Mouse (Mus musculus): Measurements from ENCODE around the gene Hunk. TPM values are rescaled to one million over a fixed set of nuclear protein-coding genes. Genes with fewer than 3 reads are reported as not detected.

Gene Hunk
- polyA plus RNA-seq, 1 experiment from 2014 or later: 10.6 TPM

DNA sequence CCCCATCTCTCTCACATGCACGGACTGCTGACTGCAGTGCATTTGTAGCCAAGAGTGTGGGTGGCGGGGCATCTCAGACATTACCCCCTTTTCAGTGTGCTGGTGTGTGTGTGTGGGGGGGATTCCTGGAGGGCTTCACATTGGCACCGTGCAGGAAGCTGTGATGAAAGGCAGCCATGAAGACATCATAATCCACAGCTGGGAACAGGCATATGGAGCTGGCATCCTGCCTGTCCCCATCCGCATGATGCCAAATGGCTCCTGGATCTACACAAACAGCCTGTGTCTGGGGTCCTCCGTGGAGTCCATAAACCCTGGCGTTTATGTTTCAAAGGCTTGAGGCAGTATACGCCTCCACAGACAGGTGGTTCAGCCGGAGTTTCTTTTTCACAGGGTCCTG lies 132.4 kb downstream of the Hunk start:
- H3K27me3 ChIP-seq (replicated peaks; ENCODE audit: control insufficient read depth, insufficient read depth, low read length): no peaks in the 10 kb centered on the region
- H3K27ac ChIP-seq (ENCODE audit: low read depth, low read length): peak overlapping the region; percentile 39; the same call in 1 of the 2 replicates
- H3K9ac ChIP-seq (ENCODE audit: low read length): no peak overlapping the region
- no peak overlapping the region for H3K4me2 ChIP-seq (ENCODE audit: low read length)
- H3K9me3 ChIP-seq (replicated peaks; ENCODE audit: control insufficient read depth, low read length): no peaks in the 10 kb centered on the region
- 47% methylated on average over 8 of the region's 8 CpGs for WGBS
- H3K4me1 ChIP-seq (ENCODE audit: control insufficient read depth, insufficient read depth, low read length): peaks cover 18% of the 10 kb centered on the region
- peak; percentile 83 for DNase-seq (ENCODE audit: low spot score)
- no peaks in the 10 kb centered on the region for H3K36me3 ChIP-seq (ENCODE audit: control insufficient read depth, insufficient read depth, low read length)
- ATAC-seq: peak; percentile 65
- no peak overlapping the region for H3K4me3 ChIP-seq (ENCODE audit: low read depth, low read length)

DNA sequence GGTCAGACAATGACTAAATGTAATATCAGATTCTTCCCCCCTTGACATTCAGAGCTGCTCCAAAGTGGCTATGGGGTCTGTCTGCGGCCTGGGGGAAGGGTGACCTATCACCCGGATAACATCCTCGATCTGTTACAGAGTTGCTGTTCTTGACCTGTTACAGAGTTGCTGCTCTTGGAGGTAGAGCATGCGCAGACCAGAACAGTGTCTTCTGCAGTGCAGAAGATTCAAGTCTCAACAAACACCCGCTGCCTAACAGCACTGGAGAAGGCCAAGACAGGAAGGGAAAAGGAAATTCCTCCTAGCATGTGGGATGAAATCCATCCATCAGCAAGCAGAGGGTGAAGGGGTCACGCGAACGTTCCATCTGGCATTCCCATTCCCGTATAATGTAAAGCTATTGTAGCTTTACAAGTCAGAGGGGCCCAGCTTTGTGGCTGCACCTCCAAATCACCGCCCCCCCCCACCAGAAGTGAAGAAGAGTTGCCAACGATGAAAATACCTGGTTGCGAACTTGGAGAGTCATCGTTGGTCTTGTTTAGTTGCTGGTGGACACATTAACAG lies 133.0 kb downstream of the Hunk start:
- no peak for ATAC-seq
- Histone ChIP-seq H3K9me3 (replicated peaks; ENCODE audit: control insufficient read depth, low read length) (no peaks in the 10 kb centered on the region), H3K4me2 (ENCODE audit: low read length) (no peak overlapping the region), H3K4me1 (ENCODE audit: control insufficient read depth, insufficient read depth, low read length) (peaks cover 18% of the 10 kb centered on the region), H3K27ac (ENCODE audit: low read depth, low read length) (no peak overlapping the region), H3K9ac (ENCODE audit: low read length) (no peak overlapping the region), H3K27me3 (replicated peaks; ENCODE audit: control insufficient read depth, insufficient read depth, low read length) (no peaks in the 10 kb centered on the region), H3K36me3 (ENCODE audit: control insufficient read depth, insufficient read depth, low read length) (no peaks in the 10 kb centered on the region), H3K4me3 (ENCODE audit: low read depth, low read length) (no peak overlapping the region)
- 96% methylated on average over 13 of the region's 13 CpGs for WGBS
- no peak for DNase-seq (ENCODE audit: low spot score)

DNA sequence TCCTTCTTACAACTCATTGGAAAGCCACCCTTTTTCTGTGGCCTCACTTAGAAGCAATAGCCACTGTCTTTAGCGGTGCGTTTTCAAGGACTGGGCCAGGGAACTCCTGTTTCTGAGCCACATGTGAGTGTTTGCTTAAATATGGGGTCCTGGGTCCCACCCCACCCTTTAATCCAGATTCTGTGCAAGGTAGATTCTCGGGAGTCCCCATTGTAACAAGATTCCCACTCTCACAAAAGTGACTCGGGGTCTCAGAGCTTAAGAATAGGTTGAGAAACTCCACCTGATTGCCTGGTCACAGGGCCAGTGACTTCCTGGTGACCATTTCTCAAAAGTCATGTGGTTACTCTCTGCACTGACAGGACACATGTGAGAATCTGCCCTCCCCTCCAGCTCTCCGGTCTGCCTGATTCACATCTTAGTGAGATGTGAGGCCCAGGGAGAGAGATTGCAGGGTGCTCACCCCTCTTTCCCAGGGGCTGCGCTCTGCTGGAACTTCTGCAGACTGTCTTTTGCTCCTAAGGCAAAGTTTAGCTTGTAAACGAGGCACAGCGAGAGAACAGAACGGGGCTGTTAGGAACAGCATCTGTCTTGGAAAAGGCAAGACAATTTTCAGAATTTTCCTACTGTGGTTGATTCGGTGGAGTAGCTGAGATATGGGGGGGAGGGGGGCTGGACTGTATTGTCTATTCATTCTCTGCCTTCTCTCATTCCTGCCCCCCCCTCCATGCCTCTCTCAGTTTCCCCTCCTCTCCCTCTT lies 135.6 kb downstream of the Hunk start:
- H3K9ac ChIP-seq (ENCODE audit: low read length): no peak overlapping the region

DNA sequence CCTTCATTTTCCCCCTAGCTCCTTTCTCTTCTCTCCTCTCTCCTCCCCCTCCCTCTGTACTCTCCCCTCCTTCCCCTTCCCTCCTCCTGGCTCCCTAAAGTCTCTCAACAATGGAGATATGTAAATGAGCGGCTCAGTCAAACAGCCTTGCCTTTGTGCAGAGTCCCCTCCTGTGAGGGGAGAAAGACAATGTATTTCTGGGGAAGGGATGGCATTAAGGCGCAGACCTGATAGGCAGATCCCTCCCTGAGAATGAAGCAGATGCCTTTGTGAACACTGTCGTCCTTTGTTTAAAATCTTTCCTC lies 136.1 kb downstream of the Hunk start:
- DNase-seq (ENCODE audit: low spot score) (peak; percentile 84), ATAC-seq (peak; percentile 79)
- Histone ChIP-seq H3K9ac (ENCODE audit: low read length) (no peak overlapping the region), H3K9me3 (replicated peaks; ENCODE audit: control insufficient read depth, low read length) (no peaks in the 10 kb centered on the region), H3K4me3 (ENCODE audit: low read depth, low read length) (no peak overlapping the region), H3K36me3 (ENCODE audit: control insufficient read depth, insufficient read depth, low read length) (no peaks in the 10 kb centered on the region), H3K4me2 (ENCODE audit: low read length) (no peak overlapping the region), H3K4me1 (ENCODE audit: control insufficient read depth, insufficient read depth, low read length) (peaks cover 18% of the 10 kb centered on the region), H3K27ac (ENCODE audit: low read depth, low read length) (peak overlapping the region; percentile 63), H3K27me3 (replicated peaks; ENCODE audit: control insufficient read depth, insufficient read depth, low read length) (no peaks in the 10 kb centered on the region)
- 4% methylated on average over 3 of the region's 3 CpGs for WGBS

More for the DNA sequence above, 135.6 kb downstream of the Hunk start:
- WGBS: 9% methylated on average over 10 of the region's 10 CpGs
- DNase-seq (ENCODE audit: low spot score) (no peak), ATAC-seq (no peak; the same call in 1 of the 2 replicates)
- peaks cover 18% of the 10 kb centered on the region for H3K4me1 ChIP-seq (ENCODE audit: control insufficient read depth, insufficient read depth, low read length)
- H3K27me3 ChIP-seq (replicated peaks; ENCODE audit: control insufficient read depth, insufficient read depth, low read length): no peaks in the 10 kb centered on the region
- no peaks in the 10 kb centered on the region for H3K9me3 ChIP-seq (replicated peaks; ENCODE audit: control insufficient read depth, low read length)
- H3K4me3 ChIP-seq (ENCODE audit: low read depth, low read length): no peak overlapping the region
- no peaks in the 10 kb centered on the region for H3K36me3 ChIP-seq (ENCODE audit: control insufficient read depth, insufficient read depth, low read length)
- H3K4me2 ChIP-seq (ENCODE audit: low read length): no peak overlapping the region
- peak overlapping the region; percentile 63 for H3K27ac ChIP-seq (ENCODE audit: low read depth, low read length)

DNA sequence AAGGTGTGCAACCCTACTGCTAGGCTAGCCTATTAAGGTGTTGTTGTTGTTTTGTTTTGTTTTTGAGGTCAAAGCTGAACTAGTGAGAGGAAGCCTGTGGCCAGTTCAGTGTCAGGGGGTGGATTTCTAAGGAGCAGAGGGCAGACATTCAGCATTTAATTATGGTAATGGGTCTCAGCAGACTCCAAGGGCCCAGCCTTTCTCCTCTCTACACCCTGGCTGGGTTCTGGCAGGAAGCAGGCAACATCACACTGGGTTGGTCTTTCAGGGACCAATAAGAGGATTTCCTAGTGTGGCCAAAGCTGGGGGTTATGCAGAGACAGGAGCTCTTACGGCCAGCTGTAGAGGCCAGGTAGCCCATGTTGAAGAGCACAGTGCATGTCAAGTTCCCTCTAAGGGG lies 136.8 kb downstream of the Hunk start:
- H3K4me3 ChIP-seq (ENCODE audit: low read depth, low read length): no peak overlapping the region
- H3K4me1 ChIP-seq (ENCODE audit: control insufficient read depth, insufficient read depth, low read length): peaks cover 18% of the 10 kb centered on the region
- 63% methylated on average over 1 of the region's 1 CpGs for WGBS
- H3K27me3 ChIP-seq (replicated peaks; ENCODE audit: control insufficient read depth, insufficient read depth, low read length): no peaks in the 10 kb centered on the region
- H3K27ac ChIP-seq (ENCODE audit: low read depth, low read length): no peak overlapping the region
- no peak overlapping the region for H3K9ac ChIP-seq (ENCODE audit: low read length)
- H3K9me3 ChIP-seq (replicated peaks; ENCODE audit: control insufficient read depth, low read length): no peaks in the 10 kb centered on the region
- H3K36me3 ChIP-seq (ENCODE audit: control insufficient read depth, insufficient read depth, low read length): no peaks in the 10 kb centered on the region
- no peak for DNase-seq (ENCODE audit: low spot score)
- no peak overlapping the region for H3K4me2 ChIP-seq (ENCODE audit: low read length)
- ATAC-seq: no peak

DNA sequence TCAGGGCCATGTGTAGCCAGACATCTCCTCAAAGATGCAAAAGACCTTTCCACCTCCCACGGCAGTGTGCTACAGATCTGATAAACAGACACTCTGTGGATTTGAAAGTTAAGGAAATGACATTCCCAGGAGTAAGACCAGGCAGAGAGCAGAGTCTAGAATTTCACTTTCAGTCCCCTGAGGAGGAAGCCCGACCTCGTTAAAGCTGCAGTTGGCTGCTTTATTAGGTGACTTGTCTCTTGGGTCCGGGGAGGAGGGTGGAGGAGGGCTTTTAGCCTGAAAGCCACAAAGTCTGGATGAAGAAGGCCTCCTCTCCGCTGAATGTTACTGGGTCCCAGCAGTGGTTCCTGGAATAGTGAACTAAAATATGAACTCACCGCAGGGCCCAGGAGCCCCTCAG lies 137.6 kb downstream of the Hunk start:
- H3K4me1 ChIP-seq (ENCODE audit: control insufficient read depth, insufficient read depth, low read length): peaks cover 11% of the 10 kb centered on the region; the same call in 1 of the 2 replicates
- no peaks in the 10 kb centered on the region for H3K36me3 ChIP-seq (ENCODE audit: control insufficient read depth, insufficient read depth, low read length)
- 40% methylated on average over 6 of the region's 6 CpGs for WGBS
- no peak for DNase-seq (ENCODE audit: low spot score)
- no peak overlapping the region for H3K4me2 ChIP-seq (ENCODE audit: low read length)
- no peak overlapping the region for H3K4me3 ChIP-seq (ENCODE audit: low read depth, low read length)
- no peaks in the 10 kb centered on the region for H3K27me3 ChIP-seq (replicated peaks; ENCODE audit: control insufficient read depth, insufficient read depth, low read length)
- H3K9ac ChIP-seq (ENCODE audit: low read length): no peak overlapping the region
- ATAC-seq: no peak
- no peak overlapping the region for H3K27ac ChIP-seq (ENCODE audit: low read depth, low read length)
- H3K9me3 ChIP-seq (replicated peaks; ENCODE audit: control insufficient read depth, low read length): no peaks in the 10 kb centered on the region

DNA sequence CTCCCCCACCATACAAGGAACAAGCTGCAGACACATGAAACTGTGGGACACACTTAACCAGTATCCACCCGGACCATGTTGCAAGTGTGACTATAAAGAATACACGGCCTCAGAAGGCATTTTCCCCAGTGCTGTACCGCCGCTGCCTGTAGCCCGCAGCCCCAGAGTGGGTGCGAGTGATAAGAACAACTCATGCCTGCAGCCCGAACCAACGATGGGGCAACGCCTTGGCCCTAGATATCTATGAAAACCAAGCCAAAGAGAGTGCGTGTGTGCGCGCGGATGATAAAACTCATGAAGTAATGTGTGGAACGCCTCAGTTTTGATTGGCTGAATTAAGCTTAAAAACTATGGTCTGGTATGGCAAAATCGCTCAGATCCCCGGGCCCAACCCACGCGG lies 138.1 kb downstream of the Hunk start:
- Histone ChIP-seq H3K36me3 (ENCODE audit: control insufficient read depth, insufficient read depth, low read length) (no peaks in the 10 kb centered on the region), H3K9me3 (replicated peaks; ENCODE audit: control insufficient read depth, low read length) (no peaks in the 10 kb centered on the region), H3K9ac (ENCODE audit: low read length) (no peak overlapping the region), H3K27me3 (replicated peaks; ENCODE audit: control insufficient read depth, insufficient read depth, low read length) (no peaks in the 10 kb centered on the region), H3K27ac (ENCODE audit: low read depth, low read length) (no peak overlapping the region), H3K4me3 (ENCODE audit: low read depth, low read length) (no peak overlapping the region), H3K4me1 (ENCODE audit: control insufficient read depth, insufficient read depth, low read length) (peaks cover 8% of the 10 kb centered on the region; the same call in 1 of the 2 replicates), H3K4me2 (ENCODE audit: low read length) (no peak overlapping the region)
- ATAC-seq (no peak), DNase-seq (ENCODE audit: low spot score) (no peak)
- WGBS: 94% methylated on average over 18 of the region's 18 CpGs

DNA sequence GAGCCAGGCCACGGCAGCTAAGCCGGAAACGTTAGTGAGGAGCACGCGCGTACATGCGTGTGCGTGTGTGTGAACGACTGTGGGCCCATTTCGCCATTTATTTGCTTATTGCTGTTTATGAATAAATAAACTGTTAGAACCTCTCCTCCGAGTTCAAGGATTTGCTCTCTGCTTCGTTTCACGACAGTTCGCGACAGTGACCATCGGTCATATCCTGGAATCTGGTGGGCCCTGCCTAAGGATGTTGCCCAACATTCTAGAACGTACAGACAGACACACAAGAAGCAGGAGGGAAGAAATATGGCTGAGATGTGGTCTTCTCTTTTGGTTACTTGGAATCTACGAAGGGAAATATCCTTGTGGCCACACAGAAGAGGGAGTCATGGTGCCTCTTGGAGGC lies 138.6 kb downstream of the Hunk start:
- Histone ChIP-seq H3K4me3 (ENCODE audit: low read depth, low read length) (no peak overlapping the region), H3K4me2 (ENCODE audit: low read length) (no peak overlapping the region), H3K4me1 (ENCODE audit: control insufficient read depth, insufficient read depth, low read length) (peaks cover 8% of the 10 kb centered on the region; the same call in 1 of the 2 replicates), H3K36me3 (ENCODE audit: control insufficient read depth, insufficient read depth, low read length) (no peaks in the 10 kb centered on the region), H3K27ac (ENCODE audit: low read depth, low read length) (no peak overlapping the region), H3K9me3 (replicated peaks; ENCODE audit: control insufficient read depth, low read length) (no peaks in the 10 kb centered on the region), H3K9ac (ENCODE audit: low read length) (no peak overlapping the region), H3K27me3 (replicated peaks; ENCODE audit: control insufficient read depth, insufficient read depth, low read length) (no peaks in the 10 kb centered on the region)
- WGBS: 97% methylated on average over 18 of the region's 18 CpGs
- DNase-seq (ENCODE audit: low spot score) (no peak), ATAC-seq (no peak)

DNA sequence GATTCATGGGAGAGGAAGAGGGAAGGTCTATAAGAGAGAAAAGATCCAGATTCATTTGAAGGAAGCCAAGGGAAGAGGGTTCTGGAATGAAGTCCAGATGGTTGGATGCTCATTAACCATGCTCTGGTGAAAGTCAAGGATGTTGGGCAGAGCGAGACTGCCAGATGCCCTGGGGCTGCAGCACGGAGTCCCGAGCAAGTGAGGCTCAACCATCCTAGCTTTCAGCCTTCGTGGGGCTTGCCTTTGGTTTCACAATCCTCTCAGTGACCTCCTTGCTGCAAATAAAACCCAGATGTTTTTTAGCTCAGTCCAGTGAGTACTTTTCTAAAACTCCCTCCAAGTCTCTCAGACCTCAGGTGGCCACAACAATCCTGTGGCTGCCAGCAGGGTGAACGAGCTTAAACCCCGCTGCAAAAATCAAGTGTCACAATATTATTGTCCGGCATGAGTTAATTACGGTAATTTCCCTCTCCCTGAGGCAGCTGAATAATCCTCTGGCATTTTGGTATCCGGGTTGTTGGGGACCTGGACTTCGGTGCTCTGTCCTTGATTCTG lies 147.4 kb downstream of the Hunk start:
- 57% methylated on average over 10 of the region's 10 CpGs for WGBS

More for the DNA sequence above, 147.4 kb downstream of the Hunk start:
- DNase-seq (ENCODE audit: low spot score) (no peak), ATAC-seq (no peak)
- Histone ChIP-seq H3K27me3 (replicated peaks; ENCODE audit: control insufficient read depth, insufficient read depth, low read length) (no peaks in the 10 kb centered on the region), H3K4me3 (ENCODE audit: low read depth, low read length) (no peak overlapping the region), H3K9ac (ENCODE audit: low read length) (no peak overlapping the region), H3K36me3 (ENCODE audit: control insufficient read depth, insufficient read depth, low read length) (no peaks in the 10 kb centered on the region), H3K9me3 (replicated peaks; ENCODE audit: control insufficient read depth, low read length) (no peaks in the 10 kb centered on the region), H3K4me1 (ENCODE audit: control insufficient read depth, insufficient read depth, low read length) (no peaks in the 10 kb centered on the region), H3K4me2 (ENCODE audit: low read length) (no peak overlapping the region), H3K27ac (ENCODE audit: low read depth, low read length) (no peak overlapping the region)

Data from forebrain, embryonic 14.5 days (tissue).